Mouse (Mus musculus): Measurements from ENCODE around the gene Pou2f3. TPM values are rescaled to one million over a fixed set of nuclear protein-coding genes. Genes with fewer than 3 reads are reported as not detected.
"Not testable (repeated sequence)": the region's sequence is repeated elsewhere in the genome, so short reads cannot be mapped to it uniquely, and the experiment has no call there.

The Pou2f3 gene
- polyA plus RNA-seq, 1 experiment from 2014 or later, result not detected

GRCm38 (mm10) chr9:43132380-43132779 is 77.8 kb downstream of the Pou2f3 start:
- H3K9ac ChIP-seq (ENCODE audit: low read depth, low read length), result no peak overlapping the region
- no peaks in the 10 kb centered on the region for H3K4me1 ChIP-seq (ENCODE audit: control insufficient read depth, insufficient read depth, low read length)
- H3K27ac ChIP-seq (ENCODE audit: low read length), result no peak overlapping the region
- no peak overlapping the region for H3K4me2 ChIP-seq (ENCODE audit: low read length)
- no peaks in the 10 kb centered on the region for H3K36me3 ChIP-seq (ENCODE audit: control insufficient read depth, insufficient read depth, low read length)
- no peaks in the 10 kb centered on the region for H3K27me3 ChIP-seq (ENCODE audit: control insufficient read depth, insufficient read depth, low read depth, low read length)
- no peaks in the 10 kb centered on the region for H3K9me3 ChIP-seq (replicated peaks; ENCODE audit: control insufficient read depth, low read length, poor library complexity, severe bottlenecking)
- WGBS, result 44% methylated on average over 4 of the region's 4 CpGs
- ATAC-seq, result no peak
- no peak overlapping the region for H3K4me3 ChIP-seq (ENCODE audit: low read depth, low read length)

- ATAC-seq, result no peak
- no peak overlapping the region for H3K4me2 ChIP-seq (ENCODE audit: low read length)
- 75% methylated on average over 5 of the region's 5 CpGs for WGBS
These were observed 78.2 kb downstream of the Pou2f3 start for GRCm38 (mm10) chr9:43131940-43132339.

GRCm38 (mm10) chr9:43130684-43131083 is 79.5 kb downstream of the Pou2f3 start:
- no peaks in the 10 kb centered on the region for H3K4me1 ChIP-seq (ENCODE audit: control insufficient read depth, insufficient read depth, low read length)
- WGBS, result 91% methylated on average over 2 of the region's 2 CpGs
- no peaks in the 10 kb centered on the region for H3K9me3 ChIP-seq (replicated peaks; ENCODE audit: control insufficient read depth, low read length, poor library complexity, severe bottlenecking)
- no peak overlapping the region for H3K4me3 ChIP-seq (ENCODE audit: low read depth, low read length)
- no peak for ATAC-seq
- H3K27me3 ChIP-seq (ENCODE audit: control insufficient read depth, insufficient read depth, low read depth, low read length), result no peaks in the 10 kb centered on the region
- H3K36me3 ChIP-seq (ENCODE audit: control insufficient read depth, insufficient read depth, low read length), result no peaks in the 10 kb centered on the region
- no peak overlapping the region for H3K27ac ChIP-seq (ENCODE audit: low read length)
- H3K4me2 ChIP-seq (ENCODE audit: low read length), result no peak overlapping the region
- H3K9ac ChIP-seq (ENCODE audit: low read depth, low read length), result no peak overlapping the region

More at GRCm38 (mm10) chr9:43131940-43132339, 78.2 kb downstream of the Pou2f3 start:
- Histone ChIP-seq H3K27ac (ENCODE audit: low read length) (no peak overlapping the region), H3K4me3 (ENCODE audit: low read depth, low read length) (no peak overlapping the region), H3K9ac (ENCODE audit: low read depth, low read length) (no peak overlapping the region), H3K9me3 (replicated peaks; ENCODE audit: control insufficient read depth, low read length, poor library complexity, severe bottlenecking) (no peaks in the 10 kb centered on the region), H3K27me3 (ENCODE audit: control insufficient read depth, insufficient read depth, low read depth, low read length) (no peaks in the 10 kb centered on the region), H3K36me3 (ENCODE audit: control insufficient read depth, insufficient read depth, low read length) (no peaks in the 10 kb centered on the region), H3K4me1 (ENCODE audit: control insufficient read depth, insufficient read depth, low read length) (no peaks in the 10 kb centered on the region)

- ATAC-seq, result no peak
- Histone ChIP-seq H3K9ac (ENCODE audit: low read depth, low read length) (no peak overlapping the region), H3K4me1 (ENCODE audit: control insufficient read depth, insufficient read depth, low read length) (no peaks in the 10 kb centered on the region), H3K4me3 (ENCODE audit: low read depth, low read length) (no peak overlapping the region), H3K36me3 (ENCODE audit: control insufficient read depth, insufficient read depth, low read length) (no peaks in the 10 kb centered on the region), H3K9me3 (replicated peaks; ENCODE audit: control insufficient read depth, low read length, poor library complexity, severe bottlenecking) (no peaks in the 10 kb centered on the region), H3K4me2 (ENCODE audit: low read length) (no peak overlapping the region), H3K27ac (ENCODE audit: low read length) (no peak overlapping the region), H3K27me3 (ENCODE audit: control insufficient read depth, insufficient read depth, low read depth, low read length) (no peaks in the 10 kb centered on the region)
- WGBS, result 67% methylated on average over 10 of the region's 10 CpGs
These were observed 82.9 kb downstream of the Pou2f3 start for GRCm38 (mm10) chr9:43127101-43127787.

- Histone ChIP-seq H3K9me3 (replicated peaks; ENCODE audit: control insufficient read depth, low read length, poor library complexity, severe bottlenecking) (no peaks in the 10 kb centered on the region), H3K4me2 (ENCODE audit: low read length) (no peak overlapping the region), H3K9ac (ENCODE audit: low read depth, low read length) (no peak overlapping the region), H3K4me1 (ENCODE audit: control insufficient read depth, insufficient read depth, low read length) (no peaks in the 10 kb centered on the region), H3K27me3 (ENCODE audit: control insufficient read depth, insufficient read depth, low read depth, low read length) (no peaks in the 10 kb centered on the region), H3K4me3 (ENCODE audit: low read depth, low read length) (no peak overlapping the region), H3K36me3 (ENCODE audit: control insufficient read depth, insufficient read depth, low read length) (no peaks in the 10 kb centered on the region), H3K27ac (ENCODE audit: low read length) (no peak overlapping the region)
- no peak for ATAC-seq
- 77% methylated on average over 1 of the region's 1 CpGs for WGBS
These were observed 87.8 kb downstream of the Pou2f3 start for GRCm38 (mm10) chr9:43122379-43122778.

- H3K27me3 ChIP-seq (ENCODE audit: control insufficient read depth, insufficient read depth, low read depth, low read length); H3K4me1 ChIP-seq (ENCODE audit: control insufficient read depth, insufficient read depth, low read length); ATAC-seq; H3K27ac ChIP-seq (ENCODE audit: low read length); H3K9ac ChIP-seq (ENCODE audit: low read depth, low read length); H3K36me3 ChIP-seq (ENCODE audit: control insufficient read depth, insufficient read depth, low read length); H3K4me2 ChIP-seq (ENCODE audit: low read length); H3K9me3 ChIP-seq (replicated peaks; ENCODE audit: control insufficient read depth, low read length, poor library complexity, severe bottlenecking); H3K4me3 ChIP-seq (ENCODE audit: low read depth, low read length): not testable (repeated sequence)
- WGBS, result 95% methylated on average over 2 of the region's 2 CpGs
These were observed 88.2 kb downstream of the Pou2f3 start for GRCm38 (mm10) chr9:43121948-43122347.

GRCm38 (mm10) chr9:43116997-43117336 is 93.2 kb downstream of the Pou2f3 start:
- H3K27me3 ChIP-seq (ENCODE audit: control insufficient read depth, insufficient read depth, low read depth, low read length), result no peaks in the 10 kb centered on the region
- H3K4me1 ChIP-seq (ENCODE audit: control insufficient read depth, insufficient read depth, low read length), result peaks cover 12% of the 10 kb centered on the region
- ATAC-seq, result no peak
- 82% methylated on average over 6 of the region's 6 CpGs for WGBS
- no peaks in the 10 kb centered on the region for H3K9me3 ChIP-seq (replicated peaks; ENCODE audit: control insufficient read depth, low read length, poor library complexity, severe bottlenecking)
- H3K4me3 ChIP-seq (ENCODE audit: low read depth, low read length), result peak overlapping the region; percentile 76
- no peak overlapping the region; the same call in 1 of the 2 replicates for H3K9ac ChIP-seq (ENCODE audit: low read depth, low read length)
- peak overlapping the region; percentile 74 for H3K4me2 ChIP-seq (ENCODE audit: low read length)
- no peak overlapping the region; the same call in 1 of the 2 replicates for H3K27ac ChIP-seq (ENCODE audit: low read length)
- no peaks in the 10 kb centered on the region for H3K36me3 ChIP-seq (ENCODE audit: control insufficient read depth, insufficient read depth, low read length)

GRCm38 (mm10) chr9:43116134-43116996 is 93.8 kb downstream of the Pou2f3 start, which contains the start of gene Tmem136:
Gene Tmem136 (minus strand): TSS chr9:43116570.
- peak within 1 kb of the TSS; percentile 74 for H3K4me2 ChIP-seq (ENCODE audit: low read length)
- peak within 1 kb of the TSS; percentile 69 for H3K27ac ChIP-seq (ENCODE audit: low read length)
- peak within 1 kb of the TSS; percentile 92 for H3K9ac ChIP-seq (ENCODE audit: low read depth, low read length)
- 4% methylated on average over 55 of the region's 55 CpGs for WGBS
- ATAC-seq, result peak; percentile 99
- no peaks in the 10 kb centered on the region for H3K9me3 ChIP-seq (replicated peaks; ENCODE audit: control insufficient read depth, low read length, poor library complexity, severe bottlenecking)
- peaks cover 12% of the 10 kb centered on the region for H3K4me1 ChIP-seq (ENCODE audit: control insufficient read depth, insufficient read depth, low read length)
- H3K27me3 ChIP-seq (ENCODE audit: control insufficient read depth, insufficient read depth, low read depth, low read length), result no peaks in the 10 kb centered on the region
- H3K4me3 ChIP-seq (ENCODE audit: low read depth, low read length), result peak within 1 kb of the TSS; percentile 76
- H3K36me3 ChIP-seq (ENCODE audit: control insufficient read depth, insufficient read depth, low read length), result no peaks in the 10 kb centered on the region
